Mouse (Mus musculus) hindlimb bud, embryonic 11.5 days (tissue): ENCODE measurements around the gene Ltbp4.

Experiments
- DNase-seq: peaks from one replicate; pipeline ENCODE4 v3.0.0-alpha.2; 2012; ENCODE audit warnings: low read depth, low spot score; ENCODE audit errors: extremely low spot score

Gene Ltbp4

GRCm38 (mm10) chr7:27356248-27356647 lies 18.8 kb upstream of the Ltbp4 start:
- no peak for DNase-seq

- peak; percentile 52 for DNase-seq
Observed at GRCm38 (mm10) chr7:27355745-27356240, 18.3 kb upstream of the Ltbp4 start, which contains the start of gene Shkbp1. TSS of gene Shkbp1 (minus strand) at chr7:27356019.

DNA sequence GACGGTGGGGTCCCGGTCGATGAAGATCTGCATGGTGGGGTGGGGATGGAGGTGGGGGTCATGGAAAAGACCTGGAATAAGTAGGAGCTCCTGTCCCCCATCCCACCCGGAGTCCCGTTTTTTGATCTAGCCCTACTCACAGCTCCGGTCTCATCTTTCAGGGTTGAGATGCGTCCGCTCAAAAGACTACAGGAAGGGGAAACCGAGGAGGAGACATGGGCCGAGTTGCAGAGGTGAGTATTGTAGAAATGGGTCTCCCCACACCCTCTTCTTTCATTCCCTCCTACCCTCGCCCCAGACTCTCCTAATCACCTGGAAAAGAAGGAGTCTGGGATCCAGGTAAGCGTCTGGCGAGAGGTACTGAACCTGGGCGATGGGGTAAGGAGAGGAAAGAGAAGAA lies 17.8 kb upstream of the Ltbp4 start:
- no peak for DNase-seq

DNA sequence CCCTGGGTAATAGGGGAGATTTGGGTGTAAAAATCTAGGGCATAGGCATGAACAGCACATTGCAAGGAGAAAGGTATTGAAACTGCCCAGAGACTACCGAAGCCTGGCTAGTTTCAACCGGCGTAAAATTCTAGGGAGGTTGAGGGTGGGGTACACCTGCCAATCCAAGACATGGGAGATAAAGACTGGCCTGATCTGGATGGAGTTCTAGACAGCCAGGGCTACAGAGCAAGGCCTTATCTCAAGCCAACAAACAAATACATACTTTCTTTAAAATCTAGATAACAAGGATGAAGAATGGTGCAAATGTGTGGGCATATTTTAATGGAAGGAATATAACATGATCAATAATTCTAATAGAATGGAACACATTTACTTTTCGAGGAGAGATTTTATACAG lies 17.3 kb upstream of the Ltbp4 start:
- no peak for DNase-seq

DNA sequence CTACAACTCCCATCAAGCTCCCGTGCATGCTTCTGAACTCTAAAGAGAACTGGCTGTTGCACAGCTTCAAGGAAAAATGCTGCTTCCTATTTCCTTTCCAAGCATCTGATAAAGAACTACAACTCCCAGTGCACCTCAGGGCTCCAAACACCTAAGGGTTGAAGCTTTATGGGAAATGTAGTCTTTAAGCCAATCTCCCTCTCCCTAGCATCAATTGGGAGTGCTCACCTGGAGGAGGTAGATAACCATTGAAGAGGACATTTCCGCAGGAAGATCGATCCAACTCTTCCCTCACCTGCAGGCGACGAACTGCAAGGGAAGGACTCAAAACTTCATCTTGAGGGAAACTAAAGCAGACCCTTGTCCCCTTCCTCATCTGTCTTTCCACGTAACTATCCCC lies 16.7 kb upstream of the Ltbp4 start:
- no peak for DNase-seq

DNA sequence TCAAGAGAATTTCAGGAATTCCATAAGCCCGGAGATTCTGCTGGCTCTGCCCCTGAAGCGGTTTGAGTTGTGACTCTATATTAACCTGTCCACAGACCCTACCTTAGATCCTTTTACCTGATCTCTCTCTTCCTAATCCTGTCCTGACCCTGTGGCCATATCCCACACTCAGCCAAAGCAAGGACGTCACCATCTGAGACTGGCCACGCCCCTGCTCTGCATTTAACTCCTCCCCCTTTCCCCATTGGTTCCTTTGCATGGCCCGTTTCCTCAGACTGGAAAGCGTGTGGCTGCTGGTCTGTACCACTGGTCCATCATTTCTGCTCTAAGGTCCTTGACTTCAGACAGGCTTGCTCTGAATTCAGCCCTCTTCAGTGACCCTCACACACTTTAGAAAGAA lies 8.0 kb upstream of the Ltbp4 start:
- DNase-seq, result no peak

GRCm38 (mm10) chr7:27342595-27342994 lies 5.1 kb upstream of the Ltbp4 start:
- no peak for DNase-seq

GRCm38 (mm10) chr7:27339519-27339918 lies 2.0 kb upstream of the Ltbp4 start:
- DNase-seq, result no peak

GRCm38 (mm10) chr7:27339114-27339513 lies 1.6 kb upstream of the Ltbp4 start:
- no peak for DNase-seq

GRCm38 (mm10) chr7:27335928-27336823 lies 1.3 kb downstream of the Ltbp4 start:
- peak; percentile 92 for DNase-seq

DNA sequence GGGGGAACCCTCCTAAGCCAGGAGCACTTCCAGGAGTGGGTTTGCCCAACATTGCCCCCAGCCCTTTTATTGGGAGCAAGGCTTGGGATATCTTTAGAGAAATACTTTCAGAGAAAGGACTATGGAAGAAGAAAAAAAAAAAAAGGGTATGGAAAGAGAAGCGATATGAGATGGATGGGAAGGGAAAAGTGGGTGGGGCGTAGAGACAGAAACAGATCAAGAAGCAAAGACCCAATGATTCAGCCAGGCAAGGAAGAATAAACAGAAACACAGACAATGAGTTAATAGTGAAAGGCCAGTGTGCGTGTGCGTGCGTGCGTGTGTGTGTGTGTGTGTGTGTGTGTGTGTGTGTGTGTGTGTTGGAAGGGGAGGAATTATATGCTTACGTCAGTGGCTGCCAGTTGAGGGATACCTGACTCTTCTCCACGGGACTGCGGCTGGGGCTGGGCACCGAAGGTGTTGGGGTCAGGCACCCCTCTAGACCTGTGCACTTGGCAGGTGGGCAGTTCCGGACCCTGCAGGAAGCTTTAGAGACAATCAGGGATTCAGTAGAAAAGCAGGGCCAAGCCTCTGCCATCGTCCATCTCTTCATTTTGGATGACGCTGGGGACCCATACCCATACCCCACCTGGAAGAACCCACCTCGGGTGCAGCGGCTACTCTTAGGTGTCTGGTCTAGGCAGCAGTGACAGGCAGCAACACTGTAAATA lies 2.3 kb downstream of the Ltbp4 start:
- DNase-seq, result no peak

DNA sequence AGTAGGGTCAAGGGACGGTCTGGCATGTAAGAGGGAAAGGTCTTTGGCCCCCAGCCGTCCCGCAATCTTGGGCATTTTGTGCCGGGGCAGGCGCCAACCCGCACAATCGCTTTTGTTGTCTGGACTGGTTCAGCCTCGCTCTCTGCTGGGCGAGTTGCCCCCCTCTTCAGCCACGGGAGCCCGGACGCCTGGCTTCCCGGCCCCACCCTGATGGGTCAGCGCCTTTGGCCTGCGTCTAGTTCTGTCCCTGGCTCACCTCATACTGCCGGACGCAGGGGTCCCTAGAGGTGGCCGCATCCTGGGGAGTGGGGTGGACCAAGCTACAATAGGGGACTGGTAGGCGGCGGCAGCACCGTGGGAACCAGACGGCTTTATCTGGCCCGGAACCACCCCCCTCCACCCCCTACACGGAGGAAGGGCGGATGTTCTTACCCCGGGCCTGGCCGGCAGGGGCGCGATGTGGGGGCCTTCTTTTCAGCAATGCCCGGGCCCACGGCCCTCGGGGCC lies 3.0 kb downstream of the Ltbp4 start:
- DNase-seq, result no peak

- DNase-seq, result no peak
Observed at GRCm38 (mm10) chr7:27333316-27333941, 4.1 kb downstream of the Ltbp4 start.

GRCm38 (mm10) chr7:27332353-27333199 lies 4.9 kb downstream of the Ltbp4 start:
- DNase-seq, result no peak

DNA sequence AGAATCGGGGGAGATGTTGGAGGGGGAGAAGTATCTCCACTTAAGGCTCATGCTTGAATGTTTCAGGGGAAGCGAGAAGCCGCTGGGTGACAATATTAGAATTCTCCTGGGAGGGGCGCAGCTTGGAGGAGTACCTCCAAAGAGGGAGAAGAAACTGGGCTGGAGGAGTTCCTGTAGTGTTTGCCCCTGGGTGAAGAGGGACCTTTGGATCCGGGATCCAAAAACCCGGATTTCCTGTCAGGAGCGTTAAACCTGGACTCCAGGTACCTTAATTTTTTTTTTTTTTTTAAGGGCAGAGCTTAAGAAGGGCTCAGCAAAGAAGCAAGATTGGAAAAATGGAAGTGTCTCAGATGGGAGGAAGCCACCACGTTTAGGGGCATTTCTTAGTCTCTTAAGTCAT lies 5.6 kb downstream of the Ltbp4 start:
- no peak for DNase-seq

GRCm38 (mm10) chr7:27331541-27331851 lies 6.0 kb downstream of the Ltbp4 start:
- no peak for DNase-seq

DNA sequence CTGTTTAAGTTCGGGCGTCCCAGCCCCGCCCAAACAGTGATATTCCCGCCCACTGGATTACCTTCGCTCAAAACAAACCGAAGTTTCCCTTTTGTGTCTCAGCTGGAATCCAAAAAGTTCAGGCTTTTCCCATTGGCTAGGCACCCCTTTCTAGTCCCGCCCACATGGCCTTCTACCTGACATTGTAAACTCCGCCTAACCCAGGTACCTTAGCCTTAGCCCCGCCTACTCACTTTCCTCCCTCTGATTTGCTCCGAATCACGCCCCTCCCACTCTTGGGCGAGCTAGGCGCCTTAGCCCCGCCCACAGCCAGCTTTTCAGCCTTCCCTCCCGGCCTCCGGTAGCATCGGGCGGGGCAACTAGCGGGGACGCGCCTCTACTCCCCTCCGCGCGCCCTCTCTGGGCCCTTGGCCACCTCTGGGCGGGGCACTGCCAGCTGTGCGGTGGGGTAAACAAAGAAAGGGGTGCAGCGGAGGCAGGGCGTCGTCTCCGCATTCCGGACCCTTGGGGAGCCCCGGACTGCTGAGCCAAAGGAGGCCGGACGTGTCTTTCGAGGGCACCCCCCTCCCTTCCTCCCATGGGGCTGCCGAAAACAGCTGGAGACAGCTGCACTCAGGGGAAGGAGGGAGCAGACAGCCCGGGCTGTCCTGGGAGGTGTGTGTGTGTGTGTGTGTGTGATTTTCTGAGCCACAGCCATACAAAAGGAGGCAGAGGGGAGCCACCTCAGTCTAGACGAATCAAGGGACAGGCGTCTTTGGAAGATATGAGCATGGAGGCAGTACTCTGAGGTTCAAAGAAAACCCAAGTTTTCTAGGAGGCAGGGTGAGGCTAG lies 6.6 kb downstream of the Ltbp4 start:
- no peak for DNase-seq

DNA sequence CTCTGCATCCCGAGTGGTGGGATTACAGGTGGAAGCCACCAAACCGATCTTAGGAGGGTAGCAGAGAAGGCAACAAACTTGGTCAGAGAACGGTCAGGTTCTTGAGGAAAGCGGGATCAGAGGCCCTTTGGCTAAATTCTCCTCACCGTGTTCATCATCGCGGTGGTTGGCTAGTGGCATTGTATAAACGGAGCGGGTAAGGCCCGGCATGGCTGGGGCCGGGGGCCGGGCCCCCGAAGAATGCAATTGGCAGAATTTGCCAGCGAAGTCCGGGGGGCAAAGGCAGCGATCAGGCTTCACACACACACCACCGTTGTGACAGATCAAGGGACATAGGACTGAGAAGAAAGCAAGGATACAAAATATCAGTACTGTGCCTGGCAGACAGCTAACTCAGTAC lies 7.5 kb downstream of the Ltbp4 start:
- no peak for DNase-seq

GRCm38 (mm10) chr7:27329326-27329947 lies 8.1 kb downstream of the Ltbp4 start:
- no peak for DNase-seq
